Mouse (Mus musculus) thymus, adult 2 months (tissue): ENCODE measurements around the gene Acly. TPM values are rescaled to one million over a fixed set of nuclear protein-coding genes. Genes with fewer than 3 reads are reported as not detected.

Experiments
- DNase-seq: peaks from one replicate; pipeline ENCODE4 v3.0.0; 2021
- H3K27ac ChIP-seq: fragments of 200-500 bp; 2 replicates; pipeline ENCODE4 v1.5.1; 2012; ENCODE audit warnings: low read length, control low read depth; ENCODE audit not compliant: control insufficient read depth, insufficient read depth
- H3K27me3 ChIP-seq: fragments of 200-500 bp; 2 replicates; pipeline ENCODE4 v1.6.1; 2012; ENCODE audit warnings: mild to moderate bottlenecking, low read length, moderate library complexity, mixed read lengths; ENCODE audit not compliant: control insufficient read depth, insufficient read depth
- H3K36me3 ChIP-seq: fragments of 200-500 bp; 2 replicates; pipeline ENCODE4 v1.6.1; 2012; ENCODE audit warnings: mild to moderate bottlenecking, low read length, moderate library complexity; ENCODE audit not compliant: control insufficient read depth, insufficient read depth
- H3K4me1 ChIP-seq: fragments of 200-500 bp; replicated peaks from 2 replicates; pipeline ENCODE4 v1.6.1; 2012; ENCODE audit warnings: low read length; ENCODE audit not compliant: control insufficient read depth, insufficient read depth
- H3K4me3 ChIP-seq: fragments of 200-500 bp; 2 replicates; pipeline ENCODE4 v1.5.1; 2012; ENCODE audit warnings: mild to moderate bottlenecking, low read length, control low read depth, moderate library complexity; ENCODE audit not compliant: control insufficient read depth, insufficient read depth
- CTCF ChIP-seq: fragments of 200-500 bp; IDR thresholded peaks from 2 replicates; pipeline ENCODE4 v1.5.1; 2012; ENCODE audit warnings: mild to moderate bottlenecking, control low read depth, low read length, moderate library complexity, borderline replicate concordance; ENCODE audit not compliant: control insufficient read depth, poor library complexity, insufficient read depth; ENCODE audit errors: extremely low read depth
- POLR2A ChIP-seq: fragments of 200-500 bp; IDR thresholded peaks from 2 replicates; pipeline ENCODE4 v1.6.1; 2012; ENCODE audit warnings: mild to moderate bottlenecking, low read length, control low read depth, moderate library complexity; ENCODE audit not compliant: control insufficient read depth, poor library complexity, insufficient read depth; ENCODE audit errors: extremely low read depth
- WGBS: fragments of 180-500 bp; shearing (Covaris S2); methylation state at CpG from one replicate; pipeline ENCODE4 v1.1.7; 2018; 5-methylcytosine and 5-hydroxymethylcytosine counted together
- polyA plus RNA-seq: library from polyadenylated mRNA; depleted of rRNA; stranded (reverse); fragments of >200 nt; gene quantifications from 2 replicates; pipeline ENCODE4 v1.2.3, GENCODE M21; 2012

Gene Acly
- polyA plus RNA-seq, 1 experiment: 150 TPM

GRCm38 (mm10) chr11:100516291-100516690 lies 11.5 kb downstream of the Acly start:
- H3K27ac ChIP-seq: no peak overlapping the region
- H3K4me1 ChIP-seq: no peaks in the 10 kb centered on the region
- H3K27me3 ChIP-seq: no peaks in the 10 kb centered on the region
- 95% methylated on average over 9 of the region's 9 CpGs for WGBS
- peaks cover 82% of the 10 kb centered on the region for H3K36me3 ChIP-seq
- H3K4me3 ChIP-seq: no peak overlapping the region
- TF ChIP-seq CTCF: no peak
- TF ChIP-seq POLR2A: no peak
- DNase-seq: no peak

- H3K27me3 ChIP-seq: no peaks in the 10 kb centered on the region
- H3K36me3 ChIP-seq: peaks cover 82% of the 10 kb centered on the region
- no peak for DNase-seq
- H3K27ac ChIP-seq: no peak overlapping the region
- no peak overlapping the region for H3K4me3 ChIP-seq
- TF ChIP-seq POLR2A: no peak
- no peak for TF ChIP-seq CTCF
- 94% methylated on average over 9 of the region's 9 CpGs for WGBS
- H3K4me1 ChIP-seq: no peaks in the 10 kb centered on the region
These were observed 12.0 kb downstream of the Acly start for GRCm38 (mm10) chr11:100515789-100516188.

DNA sequence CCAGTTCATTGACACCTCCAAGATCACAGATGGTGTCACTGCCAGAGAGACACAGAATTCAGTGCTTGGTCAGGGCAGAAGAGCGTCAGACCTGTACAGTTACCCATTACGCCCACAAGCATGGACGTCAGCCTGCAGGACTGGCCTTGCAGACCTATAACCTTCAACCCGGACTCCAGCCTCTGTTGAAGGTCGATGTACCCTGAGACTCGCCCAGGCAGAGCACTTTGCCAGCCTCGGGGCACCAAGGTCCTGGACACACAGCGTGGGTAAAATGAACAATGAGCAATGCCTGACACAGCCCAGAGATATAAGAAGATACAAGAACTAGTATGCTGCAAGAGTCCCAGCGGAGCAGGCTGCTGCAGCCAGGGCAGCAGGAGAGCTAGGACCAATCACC lies 12.7 kb downstream of the Acly start:
- no peak for DNase-seq

DNA sequence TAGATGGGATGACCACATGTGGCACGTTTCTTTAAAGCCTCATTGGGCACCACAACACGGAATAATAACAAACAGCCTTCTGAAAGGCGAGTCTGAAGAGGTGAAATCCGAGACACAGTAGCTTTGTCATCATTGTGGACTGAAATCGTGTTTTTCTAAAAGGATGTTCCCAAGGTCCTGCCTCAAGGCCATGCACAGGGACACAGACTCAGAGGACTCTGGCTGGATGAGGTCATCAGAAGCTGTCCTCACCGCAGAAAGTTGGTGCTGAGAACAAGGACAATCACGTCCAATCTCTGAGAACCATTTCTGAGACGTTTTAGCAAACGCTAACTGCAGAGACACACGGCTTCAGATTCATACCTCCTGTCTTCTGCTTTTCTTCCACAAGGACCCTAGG lies 14.1 kb downstream of the Acly start:
- Histone ChIP-seq H3K27me3 (no peaks in the 10 kb centered on the region), H3K36me3 (peaks cover 79% of the 10 kb centered on the region), H3K4me1 (no peaks in the 10 kb centered on the region), H3K4me3 (no peak overlapping the region), H3K27ac (no peak overlapping the region)
- WGBS: 96% methylated on average over 10 of the region's 10 CpGs
- no peak for TF ChIP-seq POLR2A
- TF ChIP-seq CTCF: no peak
- no peak for DNase-seq

More for the DNA sequence above, 12.7 kb downstream of the Acly start:
- peaks cover 82% of the 10 kb centered on the region for H3K36me3 ChIP-seq
- 97% methylated on average over 9 of the region's 9 CpGs for WGBS
- H3K4me3 ChIP-seq: no peak overlapping the region
- TF ChIP-seq CTCF (no peak), POLR2A (no peak)
- H3K4me1 ChIP-seq: no peaks in the 10 kb centered on the region
- no peaks in the 10 kb centered on the region for H3K27me3 ChIP-seq
- H3K27ac ChIP-seq: no peak overlapping the region

GRCm38 (mm10) chr11:100512384-100512783 lies 15.4 kb downstream of the Acly start:
- no peaks in the 10 kb centered on the region for H3K4me1 ChIP-seq
- DNase-seq: no peak
- WGBS: 98% methylated on average over 1 of the region's 1 CpGs
- H3K36me3 ChIP-seq: peaks cover 74% of the 10 kb centered on the region
- H3K27me3 ChIP-seq: no peaks in the 10 kb centered on the region
- TF ChIP-seq CTCF: no peak
- TF ChIP-seq POLR2A: no peak
- no peak overlapping the region for H3K27ac ChIP-seq
- H3K4me3 ChIP-seq: no peak overlapping the region

GRCm38 (mm10) chr11:100510556-100510955 lies 17.2 kb downstream of the Acly start:
- Histone ChIP-seq H3K27me3 (no peaks in the 10 kb centered on the region), H3K4me1 (no peaks in the 10 kb centered on the region), H3K36me3 (peaks cover 73% of the 10 kb centered on the region), H3K4me3 (no peak overlapping the region), H3K27ac (no peak overlapping the region)
- TF ChIP-seq POLR2A (no peak), CTCF (no peak)
- DNase-seq: no peak
- 98% methylated on average over 2 of the region's 2 CpGs for WGBS

DNA sequence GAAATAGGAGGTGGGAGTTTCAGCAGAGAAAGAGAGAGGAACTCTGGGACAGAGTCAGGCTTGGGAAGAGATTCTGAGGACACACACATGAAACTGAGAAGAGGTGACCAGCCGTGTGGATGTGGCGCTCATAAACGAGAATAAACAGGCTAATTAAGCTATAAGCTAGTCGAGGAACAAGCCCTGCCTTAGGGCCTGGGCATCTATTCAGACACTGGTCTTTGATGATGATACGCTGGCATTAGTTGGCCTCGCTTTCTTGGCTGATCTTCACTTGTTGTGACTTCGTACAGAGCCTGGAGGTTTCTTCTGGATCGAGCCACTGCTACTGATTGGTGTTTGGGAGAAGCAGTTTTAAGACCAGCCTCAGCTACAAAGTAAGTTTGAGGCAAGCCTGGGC lies 21.8 kb downstream of the Acly start:
- Histone ChIP-seq H3K36me3 (peaks cover 63% of the 10 kb centered on the region), H3K27ac (no peak overlapping the region), H3K4me3 (no peak overlapping the region), H3K4me1 (no peaks in the 10 kb centered on the region), H3K27me3 (no peaks in the 10 kb centered on the region)
- 98% methylated on average over 8 of the region's 8 CpGs for WGBS
- DNase-seq: no peak
- no peak for TF ChIP-seq CTCF
- no peak for TF ChIP-seq POLR2A
